8 mouse cellular contexts compared by ENCODE assay signal in the genomic region with DNA sequence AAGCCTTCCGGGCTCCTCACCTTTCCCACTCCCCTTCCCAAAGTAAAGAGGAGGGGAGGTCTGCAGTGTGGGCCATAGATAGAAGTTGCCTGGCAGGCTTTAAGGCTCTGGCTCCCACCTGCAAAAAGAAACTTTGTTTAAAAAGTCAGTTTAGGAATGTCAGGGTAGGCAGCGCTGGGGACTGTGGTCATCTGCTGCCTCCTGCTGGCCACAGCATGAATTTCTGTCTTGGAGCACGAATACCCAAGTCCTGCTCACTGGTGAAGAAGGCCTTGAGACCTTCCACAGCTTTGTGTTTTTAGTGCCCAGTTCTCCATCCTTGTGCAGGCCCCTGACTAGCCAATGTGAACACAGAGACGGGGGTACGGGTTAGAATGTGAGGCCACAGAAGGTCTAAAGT.
DNase-seq lines count a peak whose midpoint lies in the region; ATAC-seq and TF ChIP-seq lines count a peak whose summit lies in the region.

No protein-coding gene starts in this region.

- no peak overlapping the region for H3K27ac ChIP-seq in liver, embryonic 12.5 days
- 0 out of 2 replicates have a peak overlapping the region, but pooled peaks have one; percentile 17 for H3K27ac ChIP-seq in embryonic facial prominence, embryonic 15.5 days (replicated peaks)
- H3K27ac ChIP-seq in kidney, postnatal 0 days = no peak overlapping the region
- H3K27ac ChIP-seq in liver, embryonic 13.5 days = no peak overlapping the region

- H3K27me3 ChIP-seq in liver, embryonic 12.5 days (replicated peaks) = no peaks in the 10 kb centered on the region
- no peaks in the 10 kb centered on the region for H3K27me3 ChIP-seq in embryonic facial prominence, embryonic 15.5 days
- no peaks in the 10 kb centered on the region for H3K27me3 ChIP-seq in kidney, postnatal 0 days (ENCODE audit: insufficient read depth, low read length)
- H3K27me3 ChIP-seq in liver, embryonic 13.5 days = no peaks in the 10 kb centered on the region

- peaks cover 75% of the 10 kb centered on the region for H3K36me3 ChIP-seq in liver, embryonic 12.5 days
- peaks cover 76% of the 10 kb centered on the region for H3K36me3 ChIP-seq in embryonic facial prominence, embryonic 15.5 days
- H3K36me3 ChIP-seq in kidney, postnatal 0 days (ENCODE audit: insufficient read depth, low read length) = peaks cover 30% of the 10 kb centered on the region
- peaks cover 66% of the 10 kb centered on the region for H3K36me3 ChIP-seq in liver, embryonic 13.5 days

- no peak overlapping the region for H3K9ac ChIP-seq in liver, embryonic 12.5 days
- H3K9ac ChIP-seq in embryonic facial prominence, embryonic 15.5 days = no peak overlapping the region
- H3K9ac ChIP-seq in kidney, postnatal 0 days (ENCODE audit: low read depth, low read length) = no peak overlapping the region
- no peak overlapping the region for H3K9ac ChIP-seq in liver, embryonic 13.5 days

- no peaks in the 10 kb centered on the region for H3K9me3 ChIP-seq in liver, embryonic 12.5 days (replicated peaks)
- H3K9me3 ChIP-seq in embryonic facial prominence, embryonic 15.5 days (replicated peaks) = no peaks in the 10 kb centered on the region
- no peaks in the 10 kb centered on the region for H3K9me3 ChIP-seq in kidney, postnatal 0 days (replicated peaks; ENCODE audit: low read length)
- no peaks in the 10 kb centered on the region for H3K9me3 ChIP-seq in liver, embryonic 13.5 days (replicated peaks)

- WGBS in liver, embryonic 12.5 days (ENCODE audit: insufficient replicate concordance) = 69% methylated on average over 5 of the region's 5 CpGs
- WGBS in embryonic facial prominence, embryonic 15.5 days = 78% methylated on average over 5 of the region's 5 CpGs
- 68% methylated on average over 5 of the region's 5 CpGs for WGBS in kidney, postnatal 0 days
- WGBS in liver, embryonic 13.5 days (ENCODE audit: insufficient replicate concordance) = 67% methylated on average over 5 of the region's 5 CpGs

- DNase-seq in liver = peak; percentile 65
- DNase-seq in adrenal gland, postnatal 25 days = peak; percentile 69
- peak; percentile 83 for DNase-seq in kidney, postnatal 0 days (ENCODE audit: low spot score)
- DNase-seq in liver, embryonic 13.5 days = peak; percentile 36
- DNase-seq in right cerebral cortex, adult 2 months (ENCODE audit: low spot score in 2 of 2) = peak; percentile 78 to 79
- DNase-seq in urinary bladder, postnatal 25 days (ENCODE audit: low spot score) = peak; percentile 68

- peak; percentile 91 for TF ChIP-seq CTCF in kidney, postnatal 0 days (IDR thresholded peaks at IDR 0.05; ENCODE audit: low read depth)

- peaks cover 4% of the 10 kb centered on the region for H3K4me1 ChIP-seq in liver, embryonic 12.5 days
- H3K4me1 ChIP-seq in embryonic facial prominence, embryonic 15.5 days = peaks cover 8% of the 10 kb centered on the region; the same call in 1 of the 2 replicates
- H3K4me1 ChIP-seq in kidney, postnatal 0 days (replicated peaks; ENCODE audit: insufficient read depth, low read length) = no peaks in the 10 kb centered on the region
- H3K4me1 ChIP-seq in liver, embryonic 13.5 days (replicated peaks) = 0 out of 2 replicates have a peak, but pooled peaks cover 8% of the 10 kb centered on the region

- H3K4me2 ChIP-seq in liver, embryonic 12.5 days = no peak overlapping the region
- no peak overlapping the region for H3K4me2 ChIP-seq in embryonic facial prominence, embryonic 15.5 days (replicated peaks)
- H3K4me2 ChIP-seq in kidney, postnatal 0 days (ENCODE audit: low read length) = no peak overlapping the region
- H3K4me2 ChIP-seq in liver, embryonic 13.5 days = no peak overlapping the region

- H3K4me3 ChIP-seq in liver, embryonic 12.5 days = no peak overlapping the region
- H3K4me3 ChIP-seq in embryonic facial prominence, embryonic 15.5 days (replicated peaks) = no peak overlapping the region
- H3K4me3 ChIP-seq in kidney, postnatal 0 days (replicated peaks; ENCODE audit: low read depth, low read length) = no peak overlapping the region
- no peak overlapping the region for H3K4me3 ChIP-seq in liver, embryonic 13.5 days (replicated peaks)

- no peak for ATAC-seq in liver, embryonic 12.5 days
- ATAC-seq in embryonic facial prominence, embryonic 15.5 days (ENCODE audit: insufficient number of reproducible peaks, low FRiP score, low TSS enrichment, low read depth) = no peak
- ATAC-seq in kidney, postnatal 0 days (replicated peaks; ENCODE audit: low FRiP score, low read depth) = no peak
- ATAC-seq in liver, embryonic 13.5 days (ENCODE audit: low read depth) = no peak
